In the genomic region with DNA sequence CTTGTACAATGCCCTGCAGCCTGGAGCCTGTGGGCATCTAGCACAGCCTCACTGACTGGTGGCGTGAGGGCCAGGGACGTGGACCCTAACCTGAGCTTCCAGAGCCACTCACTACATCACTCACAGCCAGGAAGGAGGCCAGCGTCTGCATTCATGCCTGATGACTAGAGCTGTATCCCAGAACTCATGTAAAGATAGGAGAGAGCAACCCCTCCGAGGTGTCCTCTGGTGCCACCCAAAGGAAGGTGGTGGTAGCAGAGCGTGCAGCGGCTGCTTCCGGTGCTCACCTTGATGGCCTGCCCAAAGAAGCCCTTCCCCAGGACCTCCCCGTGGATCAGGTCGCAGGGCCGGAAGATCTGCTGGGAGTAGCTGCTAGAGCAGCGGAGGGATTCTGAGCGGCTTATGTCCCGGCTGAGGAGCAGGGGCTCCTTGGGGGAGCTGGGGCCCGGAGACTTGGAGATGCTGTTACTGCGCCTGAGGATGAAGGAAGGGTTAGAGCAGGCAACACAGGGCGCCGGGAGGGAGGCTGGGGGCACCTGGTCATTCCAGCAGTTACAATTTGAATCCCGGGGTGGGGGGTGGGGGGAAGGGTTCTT, we compare ENCODE assay signal across 11 mouse cellular contexts. TPM values are rescaled to one million over a fixed set of nuclear protein-coding genes. Genes with fewer than 3 reads are reported as not detected.
DNase-seq lines count a peak whose midpoint lies in the region; TF ChIP-seq lines count a peak whose summit lies in the region.
"Had no signal": no experiment of that assay in that cellular context is flagged by ENCODE, and none has a peak within 500 bp of the region (broad histone marks: within the 10 kb centered on the region; RNA-seq: fewer than 3 reads in every experiment).

No protein-coding gene starts in this region.

- peak overlapping the region; percentile 46 for H3K9ac ChIP-seq in ES-Bruce4 (ENCODE audit: low read depth, poor library complexity, severe bottlenecking)
- H3K9ac ChIP-seq: embryonic facial prominence, embryonic 12.5 days; heart, embryonic 15.5 days; limb, embryonic 13.5 days had no signal

- no peak for TF ChIP-seq EP300 in ES-Bruce4 (IDR thresholded peaks at IDR 0.05; ENCODE audit: insufficient read depth, low read depth, low read length)

- no peak for TF ChIP-seq POLR2A in ES-Bruce4 (IDR thresholded peaks at IDR 0.05; ENCODE audit: insufficient read depth, low read length)

- no peak overlapping the region for H3K4me3 ChIP-seq in layer of hippocampus, adult 2 months
- peak overlapping the region; percentile 54 for H3K4me3 ChIP-seq in ES-Bruce4 (ENCODE audit: low read depth, low read length)
- H3K4me3 ChIP-seq: embryonic facial prominence, embryonic 12.5 days; heart, embryonic 15.5 days; limb, embryonic 13.5 days had no signal

- H3K4me1 ChIP-seq in ES-Bruce4 (ENCODE audit: control insufficient read depth, insufficient read depth, low read length): peaks cover 2% of the 10 kb centered on the region

- peak; percentile 9 for DNase-seq in embryo, embryonic 11 days
- no peak for DNase-seq in embryo, embryonic 9.5 days (ENCODE audit: extremely low spot score)
- no peak for DNase-seq in layer of hippocampus, adult 2 months (ENCODE audit: low spot score in 2 of 2)
- DNase-seq in layer of hippocampus, adult 9-11 months: no peak
- peak; percentile 31 for DNase-seq in induced T-regulatory cell, adult 2 months (ENCODE audit: low read depth)
- DNase-seq in cerebellum, adult 9-10 months: no peak
- DNase-seq in layer of hippocampus, postnatal 36 days: no peak

- H3K36me3 ChIP-seq in ES-Bruce4 (ENCODE audit: control insufficient read depth, insufficient read depth, low read length, poor library complexity, severe bottlenecking): peaks cover 29% of the 10 kb centered on the region

- peak; percentile 60 for TF ChIP-seq CTCF in layer of hippocampus, adult 2 months (conservative IDR thresholded peaks at IDR 0.05)
- peak; percentile 57 for TF ChIP-seq CTCF in ES-Bruce4 (IDR thresholded peaks at IDR 0.05; ENCODE audit: low read depth, low read length)

- no peaks in the 10 kb centered on the region for H3K27me3 ChIP-seq in ES-Bruce4 (ENCODE audit: control insufficient read depth, insufficient read depth, low read length, poor library complexity, severe bottlenecking)
- H3K27me3 ChIP-seq: embryonic facial prominence, embryonic 12.5 days; heart, embryonic 15.5 days; limb, embryonic 13.5 days had no signal

- no peak overlapping the region for H3K27ac ChIP-seq in layer of hippocampus, adult 2 months
- H3K27ac ChIP-seq in ES-Bruce4 (ENCODE audit: insufficient read depth, low read length): no peak overlapping the region; the same call in 1 of the 2 replicates
- H3K27ac ChIP-seq: embryonic facial prominence, embryonic 12.5 days; heart, embryonic 15.5 days; limb, embryonic 13.5 days had no signal

- no peaks in the 10 kb centered on the region for H3K9me3 ChIP-seq in ES-Bruce4 (replicated peaks; ENCODE audit: control insufficient read depth, insufficient read depth, low read length, poor library complexity, severe bottlenecking)
- H3K9me3 ChIP-seq: embryonic facial prominence, embryonic 12.5 days; heart, embryonic 15.5 days; limb, embryonic 13.5 days had no signal

RNA-seq across cellular contexts. Expression of a gene that starts 22.9 kb away (rescaled TPM):
- total RNA-seq in layer of hippocampus, adult 2 months (2021): 10 to 100 TPM; 35.9 to 41.5 TPM
- 17.0 TPM in 2 replicates for polyA plus RNA-seq in ES-Bruce4 (2011; ENCODE audit: insufficient read depth, insufficient read length, low read depth, missing spikeins)
- total RNA-seq in layer of hippocampus, postnatal 36 days (2021): 10 to 100 TPM; 40.5 to 45.6 TPM

RNA-seq across cellular contexts. Expression of a gene that starts 55.9 kb away (rescaled TPM):
- 100 to 1,000 TPM in 1 of 2 experiments, 10 to 100 TPM in 1; 97.6 to 117 TPM for total RNA-seq in layer of hippocampus, adult 2 months (2021)
- 186 and 190 TPM in 2 replicates for polyA plus RNA-seq in ES-Bruce4 (2011; ENCODE audit: insufficient read depth, insufficient read length, low read depth, missing spikeins)
- 10 to 100 TPM; 95.5 to 98.4 TPM for total RNA-seq in layer of hippocampus, postnatal 36 days (2021)

Comparison
In these comparisons a context has a peak if more than half of its experiments do, and no peak if none do; other contexts are left out.
1. DNase-seq: peak in embryo, embryonic 11 days (single experiment) and induced T-regulatory cell, adult 2 months (single experiment); none in embryo, embryonic 9.5 days (single experiment), layer of hippocampus, adult 2 months (0 of 2), layer of hippocampus, adult 9-11 months (single experiment), cerebellum, adult 9-10 months (single experiment) and layer of hippocampus, postnatal 36 days (0 of 2).